Mouse (Mus musculus): ENCODE data around the gene Hhip. TPM values are rescaled to one million over a fixed set of nuclear protein-coding genes. Genes with fewer than 3 reads are reported as not detected.

The Hhip gene
- polyA plus RNA-seq, 1 experiment from 2014 or later = 0.46 TPM

GRCm38 (mm10) chr8:80029631-80030030 lies 28.2 kb downstream of the Hhip start:
- WGBS = 71% methylated on average over 6 of the region's 6 CpGs
- no peak overlapping the region for H3K27ac ChIP-seq (replicated peaks in 1 of 2; ENCODE audit: control insufficient read depth in 1 of 2, insufficient read depth in 1 of 2, low read depth in 2 of 2, low read length in 2 of 2)
- H3K4me1 ChIP-seq (ENCODE audit: control insufficient read depth in 2 of 2, insufficient read depth in 2 of 2, low read length in 2 of 2) = no peaks in the 10 kb centered on the region
- no peak overlapping the region for H3K4me2 ChIP-seq (ENCODE audit: low read length)
- no peak overlapping the region for H3K9ac ChIP-seq (ENCODE audit: low read length)
- no peaks in the 10 kb centered on the region for H3K36me3 ChIP-seq (ENCODE audit: control insufficient read depth, insufficient read depth, low read length)
- ATAC-seq (ENCODE audit: insufficient number of reproducible peaks, insufficient read depth, low FRiP score, low read depth) = no peak
- H3K9me3 ChIP-seq (ENCODE audit: control insufficient read depth, low read length) = no peaks in the 10 kb centered on the region
- no peaks in the 10 kb centered on the region for H3K27me3 ChIP-seq (ENCODE audit: control insufficient read depth, insufficient read depth, low read length)
- H3K4me3 ChIP-seq (ENCODE audit: control insufficient read depth in 1 of 2, insufficient read depth in 1 of 2, low read depth in 1 of 2, low read length in 2 of 2) = no peak overlapping the region

GRCm38 (mm10) chr8:80020469-80020868 lies 37.3 kb downstream of the Hhip start:
- no peak for ATAC-seq (ENCODE audit: insufficient number of reproducible peaks, insufficient read depth, low FRiP score, low read depth)
- Histone ChIP-seq H3K9ac (ENCODE audit: low read length) (no peak overlapping the region), H3K4me1 (ENCODE audit: control insufficient read depth in 2 of 2, insufficient read depth in 2 of 2, low read length in 2 of 2) (no peaks in the 10 kb centered on the region), H3K27ac (replicated peaks in 1 of 2; ENCODE audit: control insufficient read depth in 1 of 2, insufficient read depth in 1 of 2, low read depth in 2 of 2, low read length in 2 of 2) (no peak overlapping the region), H3K27me3 (ENCODE audit: control insufficient read depth, insufficient read depth, low read length) (no peaks in the 10 kb centered on the region), H3K4me3 (ENCODE audit: control insufficient read depth in 1 of 2, insufficient read depth in 1 of 2, low read depth in 1 of 2, low read length in 2 of 2) (no peak overlapping the region), H3K36me3 (ENCODE audit: control insufficient read depth, insufficient read depth, low read length) (no peaks in the 10 kb centered on the region), H3K9me3 (ENCODE audit: control insufficient read depth, low read length) (no peaks in the 10 kb centered on the region), H3K4me2 (ENCODE audit: low read length) (no peak overlapping the region)
- 90% methylated on average over 5 of the region's 5 CpGs for WGBS

GRCm38 (mm10) chr8:80015818-80016217 lies 42.0 kb downstream of the Hhip start:
- no peaks in the 10 kb centered on the region for H3K36me3 ChIP-seq (ENCODE audit: control insufficient read depth, insufficient read depth, low read length)
- no peak overlapping the region for H3K4me3 ChIP-seq (ENCODE audit: control insufficient read depth in 1 of 2, insufficient read depth in 1 of 2, low read depth in 1 of 2, low read length in 2 of 2)
- H3K4me1 ChIP-seq (ENCODE audit: control insufficient read depth in 2 of 2, insufficient read depth in 2 of 2, low read length in 2 of 2) = no peaks in the 10 kb centered on the region
- no peak overlapping the region for H3K9ac ChIP-seq (ENCODE audit: low read length)
- no peaks in the 10 kb centered on the region for H3K9me3 ChIP-seq (ENCODE audit: control insufficient read depth, low read length)
- H3K4me2 ChIP-seq (ENCODE audit: low read length) = no peak overlapping the region
- ATAC-seq (ENCODE audit: insufficient number of reproducible peaks, insufficient read depth, low FRiP score, low read depth) = no peak
- H3K27me3 ChIP-seq (ENCODE audit: control insufficient read depth, insufficient read depth, low read length) = no peaks in the 10 kb centered on the region
- 93% methylated on average over 2 of the region's 2 CpGs for WGBS
- H3K27ac ChIP-seq (replicated peaks in 1 of 2; ENCODE audit: control insufficient read depth in 1 of 2, insufficient read depth in 1 of 2, low read depth in 2 of 2, low read length in 2 of 2) = no peak overlapping the region

- H3K27ac ChIP-seq (replicated peaks in 1 of 2; ENCODE audit: control insufficient read depth in 1 of 2, insufficient read depth in 1 of 2, low read depth in 2 of 2, low read length in 2 of 2) = no peak overlapping the region
These were observed 53.4 kb downstream of the Hhip start for GRCm38 (mm10) chr8:80004421-80004820.

GRCm38 (mm10) chr8:80002313-80002712 lies 55.5 kb downstream of the Hhip start:
- no peak overlapping the region for H3K4me2 ChIP-seq (ENCODE audit: low read length)

More at GRCm38 (mm10) chr8:80004421-80004820, 53.4 kb downstream of the Hhip start:
- H3K4me2 ChIP-seq (ENCODE audit: low read length) = no peak overlapping the region
- H3K4me1 ChIP-seq (ENCODE audit: control insufficient read depth in 2 of 2, insufficient read depth in 2 of 2, low read length in 2 of 2) = no peaks in the 10 kb centered on the region
- no peaks in the 10 kb centered on the region for H3K36me3 ChIP-seq (ENCODE audit: control insufficient read depth, insufficient read depth, low read length)
- H3K9ac ChIP-seq (ENCODE audit: low read length) = no peak overlapping the region
- no peaks in the 10 kb centered on the region for H3K27me3 ChIP-seq (ENCODE audit: control insufficient read depth, insufficient read depth, low read length)
- ATAC-seq (ENCODE audit: insufficient number of reproducible peaks, insufficient read depth, low FRiP score, low read depth) = no peak
- 82% methylated on average over 5 of the region's 5 CpGs for WGBS
- H3K4me3 ChIP-seq (ENCODE audit: control insufficient read depth in 1 of 2, insufficient read depth in 1 of 2, low read depth in 1 of 2, low read length in 2 of 2) = no peak overlapping the region
- H3K9me3 ChIP-seq (ENCODE audit: control insufficient read depth, low read length) = no peaks in the 10 kb centered on the region

GRCm38 (mm10) chr8:79995075-79995474 lies 62.7 kb downstream of the Hhip start:
- H3K27ac ChIP-seq (replicated peaks in 1 of 2; ENCODE audit: control insufficient read depth in 1 of 2, insufficient read depth in 1 of 2, low read depth in 2 of 2, low read length in 2 of 2) = no peak overlapping the region
- H3K4me3 ChIP-seq (ENCODE audit: control insufficient read depth in 1 of 2, insufficient read depth in 1 of 2, low read depth in 1 of 2, low read length in 2 of 2) = no peak overlapping the region
- H3K4me2 ChIP-seq (ENCODE audit: low read length) = no peak overlapping the region
- H3K27me3 ChIP-seq (ENCODE audit: control insufficient read depth, insufficient read depth, low read length) = no peaks in the 10 kb centered on the region
- H3K4me1 ChIP-seq (ENCODE audit: control insufficient read depth in 2 of 2, insufficient read depth in 2 of 2, low read length in 2 of 2) = no peaks in the 10 kb centered on the region
- H3K36me3 ChIP-seq (ENCODE audit: control insufficient read depth, insufficient read depth, low read length) = no peaks in the 10 kb centered on the region
- no peak overlapping the region for H3K9ac ChIP-seq (ENCODE audit: low read length)
- no peaks in the 10 kb centered on the region for H3K9me3 ChIP-seq (ENCODE audit: control insufficient read depth, low read length)
- no peak for ATAC-seq (ENCODE audit: insufficient number of reproducible peaks, insufficient read depth, low FRiP score, low read depth)
- 59% methylated on average over 6 of the region's 6 CpGs for WGBS

More at GRCm38 (mm10) chr8:80002313-80002712, 55.5 kb downstream of the Hhip start:
- ATAC-seq (ENCODE audit: insufficient number of reproducible peaks, insufficient read depth, low FRiP score, low read depth) = no peak
- no peak overlapping the region for H3K9ac ChIP-seq (ENCODE audit: low read length)
- H3K9me3 ChIP-seq (ENCODE audit: control insufficient read depth, low read length) = no peaks in the 10 kb centered on the region
- no peaks in the 10 kb centered on the region for H3K4me1 ChIP-seq (ENCODE audit: control insufficient read depth in 2 of 2, insufficient read depth in 2 of 2, low read length in 2 of 2)
- WGBS = 85% methylated on average over 5 of the region's 5 CpGs
- H3K27me3 ChIP-seq (ENCODE audit: control insufficient read depth, insufficient read depth, low read length) = no peaks in the 10 kb centered on the region
- H3K4me3 ChIP-seq (ENCODE audit: control insufficient read depth in 1 of 2, insufficient read depth in 1 of 2, low read depth in 1 of 2, low read length in 2 of 2) = no peak overlapping the region
- no peak overlapping the region for H3K27ac ChIP-seq (replicated peaks in 1 of 2; ENCODE audit: control insufficient read depth in 1 of 2, insufficient read depth in 1 of 2, low read depth in 2 of 2, low read length in 2 of 2)
- H3K36me3 ChIP-seq (ENCODE audit: control insufficient read depth, insufficient read depth, low read length) = no peaks in the 10 kb centered on the region

GRCm38 (mm10) chr8:79993507-79993906 lies 64.3 kb downstream of the Hhip start:
- ATAC-seq (ENCODE audit: insufficient number of reproducible peaks, insufficient read depth, low FRiP score, low read depth) = no peak
- H3K27me3 ChIP-seq (ENCODE audit: control insufficient read depth, insufficient read depth, low read length) = no peaks in the 10 kb centered on the region
- H3K4me2 ChIP-seq (ENCODE audit: low read length) = no peak overlapping the region
- no peak overlapping the region for H3K9ac ChIP-seq (ENCODE audit: low read length)
- no peaks in the 10 kb centered on the region for H3K9me3 ChIP-seq (ENCODE audit: control insufficient read depth, low read length)
- H3K4me3 ChIP-seq (ENCODE audit: control insufficient read depth in 1 of 2, insufficient read depth in 1 of 2, low read depth in 1 of 2, low read length in 2 of 2) = no peak overlapping the region
- 64% methylated on average over 1 of the region's 1 CpGs for WGBS
- H3K4me1 ChIP-seq (ENCODE audit: control insufficient read depth in 2 of 2, insufficient read depth in 2 of 2, low read length in 2 of 2) = no peaks in the 10 kb centered on the region
- no peaks in the 10 kb centered on the region for H3K36me3 ChIP-seq (ENCODE audit: control insufficient read depth, insufficient read depth, low read length)
- H3K27ac ChIP-seq (replicated peaks in 1 of 2; ENCODE audit: control insufficient read depth in 1 of 2, insufficient read depth in 1 of 2, low read depth in 2 of 2, low read length in 2 of 2) = no peak overlapping the region

- H3K27me3 ChIP-seq (ENCODE audit: control insufficient read depth, insufficient read depth, low read length) = no peaks in the 10 kb centered on the region
- H3K9me3 ChIP-seq (ENCODE audit: control insufficient read depth, low read length) = no peaks in the 10 kb centered on the region
- ATAC-seq (ENCODE audit: insufficient number of reproducible peaks, insufficient read depth, low FRiP score, low read depth) = no peak
- H3K27ac ChIP-seq (replicated peaks in 1 of 2; ENCODE audit: control insufficient read depth in 1 of 2, insufficient read depth in 1 of 2, low read depth in 2 of 2, low read length in 2 of 2) = no peak overlapping the region
- H3K4me2 ChIP-seq (ENCODE audit: low read length) = no peak overlapping the region
- WGBS = 69% methylated on average over 9 of the region's 9 CpGs
- no peak overlapping the region for H3K4me3 ChIP-seq (ENCODE audit: control insufficient read depth in 1 of 2, insufficient read depth in 1 of 2, low read depth in 1 of 2, low read length in 2 of 2)
- H3K9ac ChIP-seq (ENCODE audit: low read length) = no peak overlapping the region
- H3K4me1 ChIP-seq (ENCODE audit: control insufficient read depth in 2 of 2, insufficient read depth in 2 of 2, low read length in 2 of 2) = no peaks in the 10 kb centered on the region
- H3K36me3 ChIP-seq (ENCODE audit: control insufficient read depth, insufficient read depth, low read length) = no peaks in the 10 kb centered on the region
These were observed 65.5 kb downstream of the Hhip start for GRCm38 (mm10) chr8:79992121-79992848.
